8 mouse cellular contexts compared by ENCODE assay signal in genomic region chr4:74012700-74013099, GRCm38 (mm10). TPM values are rescaled to one million over a fixed set of nuclear protein-coding genes. Genes with fewer than 3 reads are reported as not detected.
DNase-seq lines count a peak whose midpoint lies in the region; ATAC-seq and TF ChIP-seq lines count a peak whose summit lies in the region.

No protein-coding gene starts in this region.

- 39% methylated on average over 4 of the region's 4 CpGs for WGBS in heart, embryonic 12.5 days
- 39% methylated on average over 4 of the region's 4 CpGs for WGBS in forebrain, embryonic 13.5 days
- 50% methylated on average over 4 of the region's 4 CpGs for WGBS in limb, embryonic 15.5 days

- no peak overlapping the region for H3K27ac ChIP-seq in heart, embryonic 12.5 days (ENCODE audit: poor library complexity, severe bottlenecking)
- no peak overlapping the region for H3K27ac ChIP-seq in forebrain, embryonic 13.5 days
- no peak overlapping the region for H3K27ac ChIP-seq in limb, embryonic 15.5 days

- H3K9me3 ChIP-seq in heart, embryonic 12.5 days (replicated peaks) = no peaks in the 10 kb centered on the region
- no peaks in the 10 kb centered on the region for H3K9me3 ChIP-seq in E14TG2a.4 (ENCODE audit: low read length)
- H3K9me3 ChIP-seq in forebrain, embryonic 13.5 days (replicated peaks) = no peaks in the 10 kb centered on the region
- no peaks in the 10 kb centered on the region for H3K9me3 ChIP-seq in limb, embryonic 15.5 days

- no peak overlapping the region for H3K9ac ChIP-seq in heart, embryonic 12.5 days
- H3K9ac ChIP-seq in forebrain, embryonic 13.5 days = peak overlapping the region; percentile 80
- H3K9ac ChIP-seq in limb, embryonic 15.5 days = no peak overlapping the region

- H3K36me3 ChIP-seq in heart, embryonic 12.5 days = no peaks in the 10 kb centered on the region
- no peaks in the 10 kb centered on the region for H3K36me3 ChIP-seq in E14TG2a.4 (ENCODE audit: insufficient read depth, low read length)
- H3K36me3 ChIP-seq in forebrain, embryonic 13.5 days (ENCODE audit: poor library complexity, severe bottlenecking) = no peaks in the 10 kb centered on the region
- H3K36me3 ChIP-seq in limb, embryonic 15.5 days = no peaks in the 10 kb centered on the region

- no peak for DNase-seq in heart, postnatal 10 days
- DNase-seq in MN1 (ENCODE audit: low spot score) = no peak
- no peak for DNase-seq in left cerebral cortex, adult 8-10 months (ENCODE audit: low spot score in 2 of 2)
- DNase-seq in urinary bladder, postnatal 4 days (ENCODE audit: low spot score in 2 of 2) = no peak

- H3K4me1 ChIP-seq in heart, embryonic 12.5 days (replicated peaks) = peaks cover 9% of the 10 kb centered on the region
- H3K4me1 ChIP-seq in E14TG2a.4 (replicated peaks; ENCODE audit: low read depth, low read length) = peaks cover 21% of the 10 kb centered on the region
- 0 out of 2 replicates have a peak, but pooled peaks cover 12% of the 10 kb centered on the region for H3K4me1 ChIP-seq in forebrain, embryonic 13.5 days
- peaks cover 10% of the 10 kb centered on the region for H3K4me1 ChIP-seq in limb, embryonic 15.5 days

- H3K4me2 ChIP-seq in heart, embryonic 12.5 days = peak overlapping the region; percentile 99
- H3K4me2 ChIP-seq in forebrain, embryonic 13.5 days = peak overlapping the region; percentile 88
- peak overlapping the region; percentile 92 for H3K4me2 ChIP-seq in limb, embryonic 15.5 days

- TF ChIP-seq CTCF in E14TG2a.4 (conservative IDR thresholded peaks at IDR 0.05; ENCODE audit: low read length) = no peak

- intact Hi-C loops in heart, postnatal 10 days (cut with DNase I) = no loop called here

- no peak for ATAC-seq in heart, embryonic 12.5 days (ENCODE audit: insufficient number of reproducible peaks, low FRiP score)
- ATAC-seq in forebrain, embryonic 13.5 days = peak; percentile 34
- ATAC-seq in limb, embryonic 15.5 days (ENCODE audit: insufficient number of reproducible peaks, low FRiP score, low TSS enrichment, low read depth) = no peak

- peaks cover 14% of the 10 kb centered on the region for H3K27me3 ChIP-seq in heart, embryonic 12.5 days (replicated peaks)
- peaks cover 30% of the 10 kb centered on the region for H3K27me3 ChIP-seq in E14TG2a.4 (ENCODE audit: insufficient read depth, low read length)
- no peaks in the 10 kb centered on the region; the same call in 1 of the 2 replicates for H3K27me3 ChIP-seq in forebrain, embryonic 13.5 days
- H3K27me3 ChIP-seq in limb, embryonic 15.5 days = no peaks in the 10 kb centered on the region; the same call in 1 of the 2 replicates

- H3K4me3 ChIP-seq in heart, embryonic 12.5 days = peak overlapping the region; percentile 66
- H3K4me3 ChIP-seq in E14TG2a.4 (replicated peaks; ENCODE audit: low read length) = peak overlapping the region; percentile 78; the same call in 1 of the 2 replicates
- peak overlapping the region; percentile 66 for H3K4me3 ChIP-seq in forebrain, embryonic 13.5 days
- H3K4me3 ChIP-seq in limb, embryonic 15.5 days = peak overlapping the region; percentile 57

RNA-seq across cellular contexts. Expression of gene Frmd3, which starts 0.5 kb away (rescaled TPM):
- 0.46 and 0.65 TPM in 2 replicates for polyA plus RNA-seq in heart, embryonic 12.5 days (2016; fragmentation: Nextera tagmentation; extraction: Ambion mirVana)
- total RNA-seq in heart, postnatal 10 days (2021) = under 1 TPM; 0.15 to 0.24 TPM
- polyA plus RNA-seq in forebrain, embryonic 13.5 days (2015; fragmentation: Nextera tagmentation; extraction: Ambion mirVana) = 7.3 and 11.7 TPM in 2 replicates
- 2.2 and 3.4 TPM in 2 replicates for polyA plus RNA-seq in limb, embryonic 15.5 days (2015; fragmentation: Nextera tagmentation; extraction: Ambion mirVana)
- total RNA-seq in left cerebral cortex, adult 8-10 months (2022) = 1 to 10 TPM; 6.4 to 6.7 (median 6.5) TPM
